ENCODE assay signal across 8 mouse cellular contexts in genomic region chr4:148504497-148504959, GRCm38 (mm10). TPM values are rescaled to one million over a fixed set of nuclear protein-coding genes. Genes with fewer than 3 reads are reported as not detected.
DNase-seq lines count a peak whose midpoint lies in the region; ATAC-seq lines count a peak whose summit lies in the region.

No protein-coding gene starts in this region.

- H3K9me3 ChIP-seq in hindbrain, embryonic 14.5 days (ENCODE audit: control insufficient read depth, low read length): no peaks in the 10 kb centered on the region
- no peaks in the 10 kb centered on the region for H3K9me3 ChIP-seq in hindbrain, embryonic 11.5 days (ENCODE audit: control insufficient read depth, low read length)

- H3K4me2 ChIP-seq in hindbrain, embryonic 14.5 days (replicated peaks): no peak overlapping the region
- H3K4me2 ChIP-seq in hindbrain, embryonic 11.5 days (replicated peaks; ENCODE audit: low read depth, low read length): no peak overlapping the region

- H3K9ac ChIP-seq in hindbrain, embryonic 14.5 days: no peak overlapping the region
- H3K9ac ChIP-seq in hindbrain, embryonic 11.5 days (ENCODE audit: low read depth, low read length): no peak overlapping the region

- H3K4me1 ChIP-seq in hindbrain, embryonic 14.5 days (replicated peaks; ENCODE audit: control insufficient read depth, insufficient read depth, low read length): no peaks in the 10 kb centered on the region; the same call in 1 of the 2 replicates
- no peaks in the 10 kb centered on the region for H3K4me1 ChIP-seq in hindbrain, embryonic 11.5 days (replicated peaks; ENCODE audit: control insufficient read depth, insufficient read depth, low read length)

- peaks cover 73% of the 10 kb centered on the region for H3K36me3 ChIP-seq in hindbrain, embryonic 14.5 days (replicated peaks; ENCODE audit: control insufficient read depth, insufficient read depth)
- H3K36me3 ChIP-seq in hindbrain, embryonic 11.5 days (ENCODE audit: control insufficient read depth, insufficient read depth, low read length): no peaks in the 10 kb centered on the region

- peak; percentile 17; the same call in 1 of the 2 replicates for ATAC-seq in hindbrain, embryonic 14.5 days (ENCODE audit: low FRiP score)
- ATAC-seq in hindbrain, embryonic 11.5 days (ENCODE audit: low FRiP score): no peak

- peak; percentile 52 for DNase-seq in hindbrain, embryonic 14.5 days (ENCODE audit: low spot score)
- no peak for DNase-seq in hindbrain, embryonic 11.5 days (ENCODE audit: low spot score)
- DNase-seq in adrenal gland, postnatal 36 days: peak; percentile 37 to 57
- DNase-seq in gastrocnemius, postnatal 14 days: peak; percentile 49
- DNase-seq in kidney, postnatal 14 days: peak; percentile 64
- DNase-seq in lung, postnatal 25 days (ENCODE audit: low spot score): peak; percentile 7
- DNase-seq in urinary bladder, adult 2 months (ENCODE audit: low spot score): no peak
- DNase-seq in natural killer cell, adult 2 months (ENCODE audit: low spot score in 2 of 2): no peak

- H3K27ac ChIP-seq in hindbrain, embryonic 14.5 days: peak overlapping the region; percentile 47; the same call in 1 of the 2 replicates
- no peak overlapping the region for H3K27ac ChIP-seq in hindbrain, embryonic 11.5 days (ENCODE audit: low read depth, low read length)

- intact Hi-C loops in gastrocnemius, postnatal 14 days (cut with DNase I; ENCODE audit: low total_unique reads): no loop called here

- H3K4me3 ChIP-seq in hindbrain, embryonic 14.5 days (replicated peaks; ENCODE audit: low read length): no peak overlapping the region
- no peak overlapping the region for H3K4me3 ChIP-seq in hindbrain, embryonic 11.5 days (ENCODE audit: low read depth, low read length)

- no peaks in the 10 kb centered on the region for H3K27me3 ChIP-seq in hindbrain, embryonic 14.5 days (ENCODE audit: control insufficient read depth, insufficient read depth, low read length)
- H3K27me3 ChIP-seq in hindbrain, embryonic 11.5 days (ENCODE audit: control insufficient read depth, insufficient read depth, low read length): no peaks in the 10 kb centered on the region

- 53% methylated on average over 8 of the region's 8 CpGs for WGBS in hindbrain, embryonic 14.5 days
- 68% methylated on average over 8 of the region's 8 CpGs for WGBS in hindbrain, embryonic 11.5 days

RNA-seq across cellular contexts. Expression of gene Angptl7, which starts 4.3 kb away (rescaled TPM):
- 0.31 and 0.50 TPM in 2 replicates for polyA plus RNA-seq in hindbrain, embryonic 14.5 days (2014; fragmentation: Nextera tagmentation; extraction: Ambion mirVana)
- 0.28 and 0.33 TPM in 2 replicates for polyA plus RNA-seq in hindbrain, embryonic 11.5 days (2014; fragmentation: Nextera tagmentation; extraction: Ambion mirVana)
- 1 to 10 TPM in 1 of 2 experiments, under 1 TPM in 1; 0.46 to 1.3 TPM for total RNA-seq in adrenal gland, postnatal 36 days (2021)
- total RNA-seq in gastrocnemius, postnatal 14 days (2021): 10 to 100 TPM; 23.9 to 72.0 TPM
- 11.0 and 14.6 TPM in 2 replicates for polyA plus RNA-seq in urinary bladder, adult 2 months (2012; rRNA removed)

RNA-seq across cellular contexts. Expression of gene Exosc10, which starts 53.7 kb away (rescaled TPM):
- 85.9 and 98.4 TPM in 2 replicates for polyA plus RNA-seq in hindbrain, embryonic 14.5 days (2014; fragmentation: Nextera tagmentation; extraction: Ambion mirVana)
- 93.9 and 106 TPM in 2 replicates for polyA plus RNA-seq in hindbrain, embryonic 11.5 days (2014; fragmentation: Nextera tagmentation; extraction: Ambion mirVana)
- 10 to 100 TPM; 43.6 to 52.6 TPM for total RNA-seq in adrenal gland, postnatal 36 days (2021)
- 10 to 100 TPM; 20.0 to 23.0 TPM for total RNA-seq in gastrocnemius, postnatal 14 days (2021)
- 31.4 and 40.2 TPM in 2 replicates for polyA plus RNA-seq in urinary bladder, adult 2 months (2012; rRNA removed)

RNA-seq across cellular contexts. Expression of gene Mtor, which starts 56.1 kb away (rescaled TPM):
- 30.2 and 36.1 TPM in 2 replicates for polyA plus RNA-seq in hindbrain, embryonic 14.5 days (2014; fragmentation: Nextera tagmentation; extraction: Ambion mirVana)
- 28.0 and 33.0 TPM in 2 replicates for polyA plus RNA-seq in hindbrain, embryonic 11.5 days (2014; fragmentation: Nextera tagmentation; extraction: Ambion mirVana)
- total RNA-seq in adrenal gland, postnatal 36 days (2021): 10 to 100 TPM; 72.5 to 86.2 TPM
- 10 to 100 TPM; 27.5 to 31.4 TPM for total RNA-seq in gastrocnemius, postnatal 14 days (2021)
- polyA plus RNA-seq in urinary bladder, adult 2 months (2012; rRNA removed): 15.6 and 20.0 TPM in 2 replicates

RNA-seq across cellular contexts. Expression of gene Ubiad1, which starts 60.0 kb away (rescaled TPM):
- polyA plus RNA-seq in hindbrain, embryonic 14.5 days (2014; fragmentation: Nextera tagmentation; extraction: Ambion mirVana): 12.2 and 13.4 TPM in 2 replicates
- 14.4 and 14.6 TPM in 2 replicates for polyA plus RNA-seq in hindbrain, embryonic 11.5 days (2014; fragmentation: Nextera tagmentation; extraction: Ambion mirVana)
- total RNA-seq in adrenal gland, postnatal 36 days (2021): 10 to 100 TPM; 18.9 to 20.8 TPM
- total RNA-seq in gastrocnemius, postnatal 14 days (2021): 10 to 100 TPM in 1 of 2 experiments, 1 to 10 TPM in 1; 8.4 to 10.1 TPM
- 9.2 and 10.3 TPM in 2 replicates for polyA plus RNA-seq in urinary bladder, adult 2 months (2012; rRNA removed)

Comparison
In these comparisons a context has a peak if more than half of its experiments do, and no peak if none do; other contexts are left out.
1. DNase-seq: peak in hindbrain, embryonic 14.5 days (single experiment), adrenal gland, postnatal 36 days (2 of 2), gastrocnemius, postnatal 14 days (single experiment), kidney, postnatal 14 days (single experiment) and lung, postnatal 25 days (single experiment); none in hindbrain, embryonic 11.5 days (single experiment), urinary bladder, adult 2 months (single experiment) and natural killer cell, adult 2 months (0 of 2).